Mouse (Mus musculus): Measurements from ENCODE around the gene Myrip. TPM values are rescaled to one million over a fixed set of nuclear protein-coding genes. Genes with fewer than 3 reads are reported as not detected.

Gene Myrip
- total RNA-seq, 2 experiments from 2014 or later, result 42.8 to 45.5 TPM

GRCm38 (mm10) chr9:120521161-120521560 lies 219.8 kb downstream of the Myrip start:
- DNase-seq (ENCODE audit: low spot score in 2 of 2), result no peak

Other genes with a start within 250 kb of the Myrip start
- 10 to 100 TPM; 28.3 to 31.6 TPM for gene Cx3cr1, start 231.6 kb upstream of the Myrip start, total RNA-seq (2021)
- not detected for gene Ccr8, start 209.4 kb upstream of the Myrip start, total RNA-seq (2021)
- gene Slc25a38, start 191.1 kb upstream of the Myrip start, total RNA-seq (2021), result 10 to 100 TPM; 23.6 to 26.7 TPM
- gene Rpsa, start 173.8 kb upstream of the Myrip start, total RNA-seq (2021), result 100 to 1,000 TPM; 728 to 842 TPM
- 10 to 100 TPM; 16.2 to 17.0 TPM for gene Mobp, start 151.8 kb upstream of the Myrip start, total RNA-seq (2021)
- 100 to 1,000 TPM; 158 to 211 TPM for gene Eif1b, start 190.7 kb downstream of the Myrip start, total RNA-seq (2021)
- gene Entpd3, start 238.3 kb downstream of the Myrip start, total RNA-seq (2021), result 1 to 10 TPM; 3.9 to 4.1 TPM